Mouse (Mus musculus): ENCODE results near the gene Ccdc121.

- no peak for TF ChIP-seq CTCF (IDR thresholded peaks at IDR 0.05; ENCODE audit: borderline replicate concordance, control insufficient read depth, extremely low read depth, insufficient read depth, low read length, poor library complexity)
- TF ChIP-seq POLR2A (IDR thresholded peaks at IDR 0.05; ENCODE audit: control insufficient read depth, extremely low read depth, insufficient read depth, low read length, poor library complexity) = no peak
These were observed at the start of gene Ccdc121 for GRCm38 (mm10) chr1:181511307-181511706.
